Mouse (Mus musculus): ENCODE data around the gene Hnrnpl.

GRCm38 (mm10) chr7:28792391-28793185 is 15.8 kb upstream of the Hnrnpl start:
- TF ChIP-seq CTCF (IDR thresholded peaks at IDR 0.05; ENCODE audit: low read depth) (no peak), EP300 (IDR thresholded peaks at IDR 0.05; ENCODE audit: low read depth) (no peak)
